Mouse (Mus musculus) left cerebral cortex, postnatal 4 days (tissue): ENCODE measurements around the gene Psmb9. TPM values are rescaled to one million over a fixed set of nuclear protein-coding genes. Genes with fewer than 3 reads are reported as not detected.
"Not testable (repeated sequence)": the region's sequence is repeated elsewhere in the genome, so short reads cannot be mapped to it uniquely, and the experiment has no call there.

Experiments used
- DNase-seq: peaks from one replicate; pipeline ENCODE4 v3.0.0-alpha.2; 2022
- intact Hi-C: fragments of 180-260 bp; cut with DNase I; formaldehyde crosslinking; loops from one replicate; pipeline ENCODE4 v1.15.1; 2025
- total RNA-seq, 2 experiments: library from RNA; stranded (reverse); gene quantifications; 2 replicates each; pipeline ENCODE4 v1.2.3; 2021

Gene Psmb9
- total RNA-seq, result 1 to 10 TPM in 1 of 2 experiments, under 1 TPM in 1; 0.77 to 1.1 TPM

DNA sequence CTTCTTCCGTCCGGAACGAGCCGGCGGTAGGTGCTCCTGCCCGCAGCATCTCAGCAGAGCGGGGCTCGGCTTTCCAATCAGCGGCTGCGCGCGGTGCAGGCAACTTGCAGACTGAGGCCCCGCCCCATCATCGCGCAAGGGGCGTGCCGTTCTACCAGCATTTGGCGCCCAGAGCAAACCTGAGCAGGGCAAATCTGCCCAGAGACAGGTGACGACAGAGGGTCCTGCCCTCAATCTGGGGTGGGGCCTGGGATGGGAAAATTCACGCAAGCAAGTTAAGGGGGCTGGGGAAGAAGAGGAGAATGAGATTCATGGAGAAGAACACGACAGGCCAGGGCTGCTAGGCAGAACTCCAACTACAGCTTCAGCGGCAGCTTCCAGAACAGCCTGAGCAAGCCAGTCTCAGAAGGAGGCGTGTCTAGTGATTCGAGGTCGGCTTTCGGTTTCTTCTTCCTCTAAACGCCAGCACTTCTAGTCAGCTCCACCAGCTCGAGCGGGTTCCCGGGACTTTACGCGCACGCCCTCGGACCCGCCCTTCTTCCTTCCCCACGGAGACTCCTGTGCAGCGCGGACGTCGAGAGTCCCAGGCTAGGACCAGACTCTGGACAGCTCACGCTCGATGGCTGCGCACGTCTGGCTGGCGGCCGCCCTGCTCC, at the start of gene Psmb9, which contains the start of gene Tap1:
TSS of gene Psmb9 (minus strand) at position 504 of the 656 bp plus-strand sequence.
TSS of gene Tap1 (plus strand) at position 293 of the 656 bp plus-strand sequence.
- DNase-seq, result peak; percentile 97
- intact Hi-C loops, result no loop called here

DNA sequence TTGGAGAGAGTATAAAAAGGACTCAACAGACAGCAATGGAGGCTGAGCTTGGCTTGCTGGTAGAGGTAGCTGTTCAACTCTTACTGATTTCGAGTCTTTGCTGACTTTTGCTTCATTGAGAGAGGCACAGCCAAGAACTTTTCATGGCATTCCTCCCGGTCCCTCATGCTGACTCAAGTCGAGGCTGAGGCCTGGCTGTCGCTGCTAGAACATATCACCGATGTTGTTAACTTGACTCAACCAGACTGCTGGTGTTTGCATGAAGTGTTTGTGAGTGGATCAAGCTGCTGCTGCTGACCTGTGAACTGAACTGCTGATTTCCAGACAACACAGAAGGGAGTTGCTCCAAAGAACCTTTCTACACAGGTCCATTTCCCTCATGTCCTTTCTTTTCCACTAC, 49.1 kb upstream of the Psmb9 start:
- intact Hi-C loops, result loop anchor here (5.0 kb wide), 1 partner anchor 64 kb away; no protein-coding TSS in a partner anchor
- DNase-seq, result no peak

DNA sequence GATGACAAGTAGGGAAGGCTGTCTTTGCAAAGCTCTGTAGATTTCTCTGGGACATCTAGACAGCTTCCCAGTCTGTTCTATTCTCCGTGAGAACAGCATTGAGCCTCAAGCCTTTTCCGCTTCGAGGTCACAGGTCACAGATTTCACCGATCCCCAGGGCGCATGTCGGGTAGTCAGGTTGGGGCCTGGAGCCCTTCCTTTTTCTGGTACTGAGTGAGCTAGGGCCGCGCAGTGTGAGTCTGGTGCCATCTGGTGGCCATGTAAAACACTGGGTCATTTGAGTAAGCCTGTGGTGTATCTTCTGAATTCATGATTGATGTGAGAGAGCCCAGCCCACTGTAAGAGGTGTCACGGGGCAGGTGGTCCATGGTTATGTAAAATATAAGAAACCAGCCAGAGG, 47.4 kb upstream of the Psmb9 start:
- intact Hi-C loops, result loop anchor here (5.0 kb wide), 1 partner anchor 63 kb away; no protein-coding TSS in a partner anchor
- DNase-seq, result peak; percentile 67

DNA sequence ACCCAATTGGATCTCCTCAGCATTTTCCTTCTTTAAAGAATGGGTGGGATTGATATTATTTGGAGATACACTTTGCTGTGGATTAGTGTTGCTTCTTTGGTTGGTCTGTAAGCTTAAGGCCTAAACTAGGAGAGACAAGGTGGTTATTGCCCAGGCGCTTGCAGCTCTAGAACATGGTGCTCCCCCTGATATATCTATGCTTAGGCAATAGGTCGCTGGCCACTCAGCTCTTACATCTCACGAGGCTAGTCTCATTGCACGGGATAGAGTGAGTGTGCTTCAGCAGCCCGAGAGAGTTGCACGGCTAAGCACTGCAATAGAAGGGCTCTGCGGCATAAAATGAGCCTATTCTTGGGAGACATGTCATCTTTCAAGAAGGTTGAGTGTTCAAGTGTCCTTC, 44.5 kb upstream of the Psmb9 start:
- intact Hi-C loops, DNase-seq: not testable (repeated sequence)

DNA sequence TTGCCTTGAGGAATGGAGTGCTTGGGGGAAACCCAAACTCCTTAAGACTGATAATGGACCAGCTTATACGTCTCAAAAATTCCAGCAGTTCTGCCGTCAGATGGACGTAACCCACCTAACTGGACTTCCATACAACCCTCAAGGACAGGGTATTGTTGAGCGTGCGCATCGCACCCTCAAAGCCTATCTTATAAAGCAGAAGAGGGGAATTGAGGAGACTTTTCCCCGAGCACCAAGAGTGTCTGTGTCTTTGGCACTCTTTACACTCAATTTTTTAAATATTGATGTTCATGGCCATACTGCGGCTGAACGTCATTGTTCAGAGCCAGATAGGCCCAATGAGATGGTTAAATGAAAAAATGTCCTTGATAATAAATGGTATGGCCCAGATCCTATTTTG, 43.4 kb upstream of the Psmb9 start:
- intact Hi-C loops, DNase-seq: not testable (repeated sequence)

DNA sequence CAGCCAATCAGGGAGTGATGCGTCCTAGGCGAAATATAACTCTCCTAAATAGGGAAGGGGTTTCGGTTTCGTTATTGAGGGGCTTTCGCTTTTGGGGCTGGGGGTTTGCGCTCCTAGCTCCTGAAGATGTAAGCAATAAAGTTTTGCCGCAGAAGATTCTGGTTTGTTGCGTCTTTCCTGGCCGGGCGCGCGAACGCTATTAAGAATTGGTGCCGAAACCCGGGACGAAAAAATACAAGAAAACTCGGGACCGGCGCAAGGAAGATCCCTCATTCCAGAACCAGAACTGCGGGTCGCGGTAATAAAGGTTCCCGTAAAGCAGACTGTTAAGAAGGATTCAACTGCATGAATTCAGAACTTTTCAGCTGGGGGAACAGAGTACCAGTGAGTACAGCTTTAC, 38.3 kb upstream of the Psmb9 start:
- DNase-seq, intact Hi-C loops: not testable (repeated sequence)

DNA sequence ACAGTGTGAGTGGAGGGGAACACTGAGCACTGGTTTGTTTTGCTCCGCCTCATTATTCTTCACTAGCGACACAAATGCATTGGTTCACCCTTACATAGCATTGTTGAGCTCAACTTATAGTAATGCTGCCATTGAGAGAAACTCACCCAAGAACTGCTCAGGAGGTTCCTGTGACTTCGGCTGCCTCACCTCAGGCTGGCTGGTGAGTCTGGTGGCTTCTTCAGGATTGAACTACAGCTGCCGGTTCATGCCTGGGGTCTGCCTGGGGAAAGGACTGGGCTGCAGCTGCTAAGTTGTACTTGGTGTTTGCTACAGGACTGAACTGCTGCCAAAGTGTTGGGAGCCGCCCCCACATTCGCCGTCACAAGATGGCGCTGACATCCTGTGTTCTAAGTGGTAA, 37.9 kb upstream of the Psmb9 start:
- no peak for DNase-seq
- intact Hi-C loops, result no loop called here

DNA sequence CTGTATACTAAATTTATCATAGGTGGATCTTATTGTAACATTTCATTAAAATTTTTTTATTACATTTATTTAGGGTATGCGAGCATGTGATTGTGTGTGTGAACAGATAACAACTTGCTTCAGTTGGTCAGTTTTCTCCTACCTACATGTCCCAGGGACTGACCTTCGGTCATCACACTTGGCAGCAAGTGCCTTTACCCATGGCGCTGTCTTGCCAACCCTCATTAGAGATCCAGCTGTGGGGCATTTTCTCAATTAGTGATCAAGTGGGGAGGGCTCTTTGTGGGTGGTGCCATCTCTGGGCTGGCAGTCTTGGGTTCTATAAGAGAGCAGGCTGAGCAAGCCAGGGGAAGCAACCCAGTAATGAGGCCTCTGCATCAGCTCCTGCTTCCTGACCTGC, 37.3 kb upstream of the Psmb9 start:
- DNase-seq, result no peak
- intact Hi-C loops, result no loop called here

DNA sequence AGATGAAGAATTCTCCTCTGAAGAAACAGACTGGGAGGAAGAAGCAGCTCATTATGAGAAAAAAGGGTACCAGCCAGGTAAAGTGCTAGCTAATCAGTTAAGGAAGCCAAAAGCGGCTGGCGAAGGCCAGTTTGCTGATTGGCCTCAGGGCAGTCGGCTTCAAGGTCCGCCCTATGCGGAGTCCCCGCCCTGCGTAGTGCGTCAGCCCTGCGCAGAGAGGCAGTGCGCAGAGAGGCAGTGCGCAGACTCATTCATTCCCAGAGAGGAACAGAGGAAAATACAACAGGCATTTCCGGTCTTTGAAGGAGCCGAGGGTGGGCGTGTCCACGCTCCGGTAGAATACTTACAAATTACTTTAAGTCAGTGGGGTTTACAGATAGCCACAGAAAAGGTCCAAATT, 32.8 kb upstream of the Psmb9 start:
- intact Hi-C loops, DNase-seq: not testable (repeated sequence)

DNA sequence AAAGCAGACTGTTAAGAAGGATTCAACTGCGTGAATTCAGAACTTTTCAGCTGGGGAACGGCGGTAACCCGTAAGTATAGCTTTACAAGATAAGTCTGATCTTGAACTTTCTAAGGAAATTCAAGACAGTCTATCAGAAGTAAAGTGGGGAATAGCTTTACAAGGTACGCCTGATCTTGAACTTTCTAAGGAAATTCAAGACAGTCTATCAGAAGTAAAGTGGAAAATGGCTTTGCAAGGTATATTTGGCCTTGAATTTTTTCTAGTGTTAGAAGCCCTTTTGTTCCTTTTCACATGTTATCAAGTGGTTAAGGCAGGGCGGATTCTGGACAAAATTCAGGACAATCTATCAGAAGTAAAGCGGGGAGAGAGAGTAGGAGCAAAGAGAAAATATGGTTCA, 32.2 kb upstream of the Psmb9 start:
- intact Hi-C loops, DNase-seq: not testable (repeated sequence)

DNA sequence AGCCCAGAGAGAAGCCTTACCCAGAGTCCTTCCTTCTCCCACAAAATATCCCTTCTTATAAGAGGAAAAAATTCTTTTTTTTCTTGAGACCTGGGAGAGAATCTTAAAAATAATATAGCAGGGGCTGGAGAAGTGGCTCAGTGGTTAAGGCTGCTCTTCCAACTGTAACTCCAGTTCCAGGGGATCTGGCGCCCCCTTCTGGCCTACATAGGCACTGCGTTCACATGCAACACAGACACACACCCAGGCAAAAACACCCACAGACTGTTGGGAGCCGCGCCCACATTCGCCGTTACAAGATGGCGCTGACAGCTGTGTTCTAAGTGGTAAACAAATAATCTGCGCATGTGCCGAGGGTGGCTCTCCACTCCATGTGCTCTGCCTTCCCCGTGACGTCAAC, 31.5 kb upstream of the Psmb9 start:
- intact Hi-C loops, result not testable (repeated sequence)
- peak; percentile 66 for DNase-seq

DNA sequence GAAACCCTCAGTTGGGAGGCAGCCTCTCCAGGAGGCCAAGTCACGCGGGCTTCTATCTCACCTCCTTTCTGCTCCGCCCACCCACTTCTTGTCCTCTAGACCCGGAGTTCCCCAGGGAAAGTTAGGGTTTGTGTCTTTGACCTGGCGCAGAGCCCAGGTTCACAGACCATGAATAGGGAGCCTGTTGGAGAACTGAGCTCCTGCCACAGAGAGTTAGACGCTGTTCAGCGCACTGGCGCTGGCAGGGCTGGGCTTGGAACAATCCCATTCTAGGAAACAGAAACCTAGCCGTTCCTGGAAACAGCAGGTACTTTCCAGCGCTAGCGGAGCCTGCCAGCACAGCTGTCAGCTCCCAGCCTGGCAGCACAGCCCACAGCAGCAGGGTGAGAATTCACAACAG, 31.1 kb upstream of the Psmb9 start:
- intact Hi-C loops, result no loop called here
- peak; percentile 64 for DNase-seq

DNA sequence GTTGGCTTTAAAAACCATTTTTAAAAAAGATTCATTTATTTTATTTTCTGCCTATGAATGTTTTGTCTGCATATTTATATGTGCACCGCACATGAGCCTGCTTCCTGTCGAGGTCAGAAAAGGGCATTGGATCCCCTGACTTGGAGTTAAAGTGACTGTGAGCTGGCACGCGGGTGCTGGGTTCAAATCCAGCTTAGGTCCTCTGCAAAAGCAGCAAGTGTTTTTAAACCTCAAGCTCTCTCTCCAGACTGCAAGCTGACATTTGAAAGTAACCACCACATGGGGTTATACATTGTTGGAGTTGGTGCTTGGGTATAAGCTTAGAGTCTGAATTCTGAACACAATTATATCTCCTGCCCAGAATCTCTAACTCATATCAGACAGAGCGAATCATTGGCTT, 30.4 kb upstream of the Psmb9 start:
- intact Hi-C loops, result no loop called here
- no peak for DNase-seq

DNA sequence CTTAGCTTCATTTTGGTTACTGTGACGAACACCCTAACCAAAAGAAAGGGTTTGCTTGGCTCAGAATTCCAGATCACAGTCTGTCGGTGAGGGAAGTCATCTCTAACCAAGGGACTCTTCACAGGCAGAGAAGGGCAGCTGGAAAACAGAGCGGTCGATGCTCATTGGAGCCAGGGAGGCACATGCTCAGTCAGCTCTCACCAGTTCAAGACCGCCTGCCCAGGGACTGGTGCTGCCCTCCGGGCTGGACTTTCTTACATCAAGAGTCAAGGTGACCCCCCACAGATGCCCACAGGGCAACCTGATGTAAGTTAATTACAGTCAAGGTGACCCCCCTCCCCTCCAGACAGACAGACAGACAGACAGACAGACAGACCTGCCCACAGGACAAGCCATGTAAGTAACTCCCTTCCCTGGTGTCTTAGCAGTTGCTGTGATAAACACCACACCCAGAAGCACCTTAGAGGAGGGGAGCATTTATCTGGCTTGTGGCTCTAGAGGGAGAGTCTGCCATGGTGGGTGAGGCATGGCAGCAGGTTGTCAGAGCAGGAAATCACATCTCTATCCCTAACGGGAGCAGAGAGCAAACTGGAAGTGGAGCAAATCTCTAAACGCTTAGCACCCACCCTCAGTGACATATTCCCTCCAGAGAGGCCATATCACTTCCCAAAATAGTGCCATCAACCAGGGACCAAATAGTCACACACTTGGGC, 29.8 kb upstream of the Psmb9 start:
- DNase-seq, result no peak
- intact Hi-C loops, result no loop called here

DNA sequence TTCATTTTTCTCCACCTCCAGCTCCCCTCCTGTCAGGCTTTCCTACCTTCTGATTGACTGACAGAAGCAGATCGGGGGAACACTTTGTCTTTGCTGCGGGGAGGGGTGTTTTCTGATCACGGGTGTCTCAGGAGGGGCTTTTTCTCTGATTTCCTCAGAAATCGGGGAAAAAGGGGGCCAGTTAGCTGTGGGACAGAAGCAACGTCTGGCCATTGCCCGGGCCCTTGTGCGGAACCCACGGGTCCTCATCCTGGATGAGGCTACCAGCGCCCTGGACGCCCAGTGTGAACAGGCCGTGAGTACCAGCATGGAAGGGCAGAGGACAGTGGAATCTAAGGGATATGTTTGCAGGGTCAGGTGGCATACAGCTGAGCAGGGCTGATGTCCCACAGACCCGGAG, 27.6 kb upstream of the Psmb9 start:
- no peak for DNase-seq
- intact Hi-C loops, result no loop called here

DNA sequence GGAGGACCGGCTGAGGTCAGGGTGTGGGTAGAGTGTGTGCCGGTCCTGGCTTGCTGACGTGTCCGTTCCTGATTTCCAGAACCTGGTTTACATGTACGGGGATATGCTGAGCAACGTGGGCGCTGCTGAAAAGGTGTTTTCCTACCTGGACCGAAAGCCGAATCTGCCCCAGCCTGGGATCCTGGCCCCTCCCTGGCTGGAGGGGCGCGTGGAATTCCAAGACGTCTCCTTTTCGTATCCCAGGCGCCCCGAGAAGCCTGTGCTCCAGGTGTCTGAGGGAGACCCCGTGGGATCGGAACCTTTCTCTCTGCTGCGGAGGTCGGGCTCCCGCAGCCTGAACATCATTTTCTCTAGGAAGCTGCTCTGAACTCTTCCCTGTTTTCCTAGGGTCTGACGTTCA, 26.4 kb upstream of the Psmb9 start:
- DNase-seq, result no peak
- intact Hi-C loops, result no loop called here

DNA sequence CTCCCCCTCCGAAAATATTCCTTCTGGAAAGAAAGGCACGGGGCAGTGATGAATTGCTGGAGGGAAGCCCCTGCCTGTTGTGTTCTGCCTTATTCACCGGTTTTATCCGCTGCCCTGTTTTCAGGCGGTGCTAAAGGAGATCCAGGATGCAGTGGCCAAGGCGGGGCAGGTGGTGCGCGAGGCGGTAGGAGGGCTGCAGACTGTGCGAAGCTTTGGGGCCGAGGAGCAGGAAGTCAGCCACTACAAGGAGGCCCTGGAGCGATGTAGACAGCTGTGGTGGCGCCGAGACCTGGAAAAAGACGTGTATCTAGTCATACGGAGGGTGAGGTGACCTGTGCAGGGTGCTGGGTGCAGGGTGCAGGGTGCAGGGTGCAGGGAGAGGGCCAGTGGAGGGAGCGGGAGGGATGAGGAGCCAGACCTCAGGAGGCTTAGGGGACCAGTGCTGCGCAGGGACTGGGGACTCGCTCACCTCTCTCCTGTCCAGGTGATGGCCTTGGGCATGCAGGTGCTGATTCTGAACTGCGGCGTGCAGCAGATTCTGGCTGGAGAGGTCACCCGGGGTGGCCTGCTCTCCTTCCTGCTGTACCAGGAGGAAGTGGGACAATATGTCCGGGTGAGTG, 24.3 kb upstream of the Psmb9 start:
- intact Hi-C loops, result no loop called here
- DNase-seq, result no peak

DNA sequence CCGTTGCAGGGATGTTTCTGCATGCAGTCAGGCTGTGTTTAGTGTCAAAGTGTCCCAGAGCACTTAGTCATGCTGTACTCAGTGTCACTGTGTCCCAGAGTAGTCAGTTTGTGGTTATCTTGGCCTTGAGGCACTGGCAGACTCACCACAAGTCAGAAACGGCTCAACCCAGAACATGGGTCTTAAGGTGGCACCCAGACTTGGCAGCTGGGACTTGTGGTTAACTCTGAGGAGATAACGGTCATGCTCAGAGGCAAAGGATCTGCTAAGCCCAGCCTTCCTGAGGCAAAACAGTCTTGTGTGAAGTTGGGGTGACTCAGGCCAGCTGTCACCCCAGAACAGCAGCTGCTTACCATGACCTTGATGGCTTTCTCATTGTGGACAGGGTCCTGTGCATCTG, 23.0 kb upstream of the Psmb9 start:
- intact Hi-C loops, result no loop called here
- no peak for DNase-seq

DNA sequence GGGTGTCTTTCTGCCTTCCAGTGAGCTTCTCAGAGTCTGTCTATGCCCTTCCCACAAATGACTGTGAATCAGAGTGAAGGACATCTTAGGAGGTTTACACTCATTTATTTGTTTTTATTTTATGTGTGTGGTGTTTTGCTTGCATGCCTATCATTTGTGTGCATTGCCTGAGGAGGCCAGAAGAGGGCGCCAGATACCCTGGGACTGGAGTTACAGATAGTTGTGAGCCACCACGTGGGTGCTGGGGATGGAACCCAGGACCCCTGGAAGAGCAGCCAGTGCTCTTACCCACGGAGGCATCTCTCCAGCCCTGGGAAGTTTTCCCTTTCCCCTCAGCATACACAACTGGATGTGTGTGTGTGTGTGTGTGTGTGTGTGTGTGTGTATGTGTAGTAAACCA, 22.1 kb upstream of the Psmb9 start:
- no peak for DNase-seq
- intact Hi-C loops, result no loop called here

DNA sequence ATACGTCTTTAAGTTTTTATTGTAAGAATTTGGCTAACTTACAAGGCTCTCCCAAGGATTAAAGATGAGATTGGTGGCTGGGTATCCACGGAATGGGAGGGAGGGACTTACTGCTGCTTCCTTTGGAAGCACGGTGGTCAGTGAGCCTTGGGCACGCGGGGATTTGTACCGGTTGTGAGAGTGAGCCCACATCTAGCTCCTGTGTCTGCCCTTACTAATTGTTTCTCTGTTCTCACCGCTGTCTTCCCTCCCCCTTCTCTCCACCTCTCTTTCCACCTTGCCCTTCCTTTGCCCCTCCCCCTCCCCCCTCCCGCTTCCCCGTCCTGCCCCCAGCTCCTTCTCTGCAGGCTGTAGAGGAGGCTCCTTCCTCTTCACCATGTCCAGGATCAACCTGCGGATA, 20.9 kb upstream of the Psmb9 start:
- no peak for DNase-seq
- intact Hi-C loops, result no loop called here

DNA sequence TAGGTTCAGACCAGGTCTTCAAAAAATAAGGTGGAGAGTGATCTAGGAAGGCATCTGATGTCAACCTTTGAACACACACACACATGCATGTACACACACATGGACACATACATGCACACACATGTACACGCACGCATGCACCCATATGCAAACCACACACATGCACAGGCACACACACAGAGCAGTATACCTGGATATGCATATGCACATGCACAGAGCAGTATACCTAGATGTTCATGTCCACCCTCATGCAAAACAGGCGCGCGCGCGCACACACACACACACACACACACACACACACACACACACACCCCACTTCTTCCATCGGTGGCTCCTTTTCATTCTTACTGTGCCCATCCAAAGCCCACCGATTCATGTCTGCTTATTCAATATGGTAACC, 20.3 kb upstream of the Psmb9 start:
- intact Hi-C loops, result no loop called here

DNA sequence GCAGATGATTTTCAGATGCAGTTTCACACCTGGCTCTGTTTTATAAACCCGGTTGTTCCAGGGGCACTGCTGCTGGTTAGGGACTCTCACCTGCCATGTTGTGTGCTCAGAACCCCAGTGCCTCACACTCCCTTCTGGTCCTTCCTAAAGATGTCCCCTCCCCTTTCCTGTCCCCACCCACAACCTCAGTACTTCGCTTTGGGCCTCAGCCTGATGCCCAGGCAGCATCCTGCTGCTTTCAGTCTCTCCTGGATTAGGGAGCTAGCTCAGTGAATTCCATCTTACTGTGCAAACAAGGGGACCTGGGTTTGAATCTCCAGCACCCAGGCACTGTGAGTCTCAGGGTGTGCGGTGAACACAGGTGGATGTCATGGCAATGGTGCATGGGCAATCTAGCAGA, 19.9 kb upstream of the Psmb9 start:
- intact Hi-C loops, result no loop called here
- DNase-seq, result no peak

More for the DNA sequence above, 20.3 kb upstream of the Psmb9 start:
- no peak for DNase-seq
